Mouse (Mus musculus): ENCODE measurements around the gene Map3k10.

The Map3k10 gene

DNA sequence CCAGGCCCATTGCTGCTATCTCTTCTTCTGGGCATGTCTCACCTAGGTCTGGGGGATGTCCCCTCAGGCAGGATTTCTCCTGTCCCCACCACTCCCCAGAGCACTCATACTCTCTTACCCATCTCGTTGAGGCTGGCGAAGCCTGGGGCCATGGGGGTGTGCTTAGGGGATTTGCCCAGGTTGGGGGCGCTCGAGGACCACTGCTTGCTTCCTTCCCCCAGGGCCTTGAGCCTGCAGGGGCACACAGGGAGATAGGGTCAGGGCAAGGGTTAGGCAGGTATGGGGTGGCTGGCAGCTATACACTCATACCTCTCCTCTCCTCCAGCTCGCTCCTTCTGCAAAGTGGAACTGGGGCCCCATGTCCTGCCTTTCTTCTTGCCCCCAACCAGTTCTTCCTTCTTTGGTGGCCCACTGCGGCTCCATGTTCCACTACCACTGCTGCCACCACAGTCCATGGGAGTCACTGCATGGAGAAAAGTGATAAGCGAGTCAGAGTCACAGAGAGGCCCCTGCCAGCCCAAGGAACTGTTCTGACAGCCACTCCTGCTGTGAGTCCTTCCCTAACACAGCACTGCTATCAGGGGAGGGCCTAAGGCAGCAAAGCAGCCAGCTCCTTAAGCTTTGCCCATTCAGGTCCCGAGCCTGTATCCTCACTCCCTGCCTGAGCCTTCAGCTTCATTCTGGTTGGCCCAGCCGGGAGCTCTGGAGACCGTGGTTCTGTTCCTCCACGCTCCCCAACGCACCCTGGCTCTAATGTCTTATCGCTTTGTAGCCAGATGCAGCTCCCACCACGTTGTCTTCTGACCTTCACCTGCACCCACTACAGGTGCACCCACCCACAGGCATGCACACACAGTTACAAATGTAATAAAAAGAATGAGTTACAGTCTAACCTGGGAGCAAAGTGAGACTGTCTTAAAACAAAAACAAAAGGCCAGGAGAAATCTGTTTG is 15.4 kb downstream of the Map3k10 start:
- Histone ChIP-seq H3K9me3 (ENCODE audit: low read length) (no peaks in the 10 kb centered on the region), H3K4me1 (replicated peaks; ENCODE audit: low read depth, low read length) (peaks cover 46% of the 10 kb centered on the region), H3K36me3 (ENCODE audit: insufficient read depth, low read length) (0 out of 2 replicates have a peak, but pooled peaks cover 2% of the 10 kb centered on the region), H3K4me3 (replicated peaks; ENCODE audit: low read length) (peak overlapping the region; percentile 72), H3K27me3 (ENCODE audit: insufficient read depth, low read length) (peaks cover 79% of the 10 kb centered on the region)
- no peak for TF ChIP-seq CTCF (conservative IDR thresholded peaks at IDR 0.05; ENCODE audit: low read length)

DNA sequence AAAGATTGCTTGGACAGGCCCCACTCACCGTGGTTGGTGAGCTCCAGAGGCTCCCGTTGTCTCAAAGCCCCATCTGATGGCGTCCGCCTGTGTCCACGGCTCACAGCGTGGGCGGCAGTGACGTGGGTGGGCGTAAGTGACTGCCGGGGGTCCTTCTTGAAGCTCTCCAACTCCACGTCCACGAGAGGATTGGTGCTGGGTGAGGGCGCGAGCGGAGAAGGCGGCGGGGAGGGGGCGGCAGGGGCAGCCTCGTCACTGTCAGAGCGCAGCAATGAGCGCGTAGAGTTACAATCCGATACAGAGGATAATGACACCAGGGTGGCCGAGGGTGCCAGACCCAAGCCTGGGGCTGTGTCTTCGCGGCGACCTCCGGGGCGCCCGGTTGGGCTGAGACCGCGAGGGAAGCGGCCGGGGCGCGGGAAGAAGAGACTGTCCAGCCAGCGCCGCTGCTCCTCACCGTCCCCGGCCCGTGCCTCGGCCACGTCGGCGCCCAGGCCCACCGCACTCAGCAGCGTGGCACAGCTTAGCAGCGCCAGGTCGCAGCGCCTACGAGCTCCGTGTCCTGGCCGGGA is 16.5 kb downstream of the Map3k10 start:
- Histone ChIP-seq H3K4me3 (replicated peaks; ENCODE audit: low read length) (peak overlapping the region; percentile 72), H3K4me1 (replicated peaks; ENCODE audit: low read depth, low read length) (peaks cover 45% of the 10 kb centered on the region), H3K36me3 (ENCODE audit: insufficient read depth, low read length) (0 out of 2 replicates have a peak, but pooled peaks cover 2% of the 10 kb centered on the region), H3K9me3 (ENCODE audit: low read length) (no peaks in the 10 kb centered on the region), H3K27me3 (ENCODE audit: insufficient read depth, low read length) (peaks cover 75% of the 10 kb centered on the region)
- no peak for TF ChIP-seq POU5F1 (IDR thresholded peaks at IDR 0.05; ENCODE audit: borderline replicate concordance, low read length)
- TF ChIP-seq CTCF (conservative IDR thresholded peaks at IDR 0.05; ENCODE audit: low read length), result no peak
- no peak for TF ChIP-seq NANOG (IDR thresholded peaks at IDR 0.05; ENCODE audit: borderline replicate concordance, low read length)

DNA sequence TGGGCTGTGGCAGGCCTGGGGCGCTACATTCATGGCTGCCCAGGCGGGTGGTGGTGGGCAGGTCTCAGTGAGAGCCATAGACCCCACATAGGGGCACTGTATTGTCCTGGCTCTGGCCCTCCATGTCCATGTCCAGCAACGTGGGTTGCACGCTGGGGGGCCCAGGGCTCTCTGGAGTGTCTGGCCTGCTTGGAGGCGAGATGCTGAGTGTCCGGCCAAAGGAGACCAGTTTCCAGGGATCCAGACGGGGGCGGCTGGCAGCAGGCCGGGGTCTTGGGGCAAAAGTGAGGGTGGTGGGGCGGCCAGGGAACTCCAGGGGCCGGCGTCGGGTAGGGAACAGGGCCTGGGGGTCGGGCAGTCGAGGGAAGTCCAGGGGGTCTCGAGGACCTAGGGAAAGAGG is 17.8 kb downstream of the Map3k10 start:
- Histone ChIP-seq H3K9me3 (ENCODE audit: low read length) (no peaks in the 10 kb centered on the region), H3K27me3 (ENCODE audit: insufficient read depth, low read length) (peaks cover 70% of the 10 kb centered on the region), H3K4me1 (replicated peaks; ENCODE audit: low read depth, low read length) (peaks cover 48% of the 10 kb centered on the region), H3K36me3 (ENCODE audit: insufficient read depth, low read length) (no peaks in the 10 kb centered on the region), H3K4me3 (replicated peaks; ENCODE audit: low read length) (no peak overlapping the region)
- TF ChIP-seq NANOG (IDR thresholded peaks at IDR 0.05; ENCODE audit: borderline replicate concordance, low read length), result no peak
- no peak for TF ChIP-seq CTCF (conservative IDR thresholded peaks at IDR 0.05; ENCODE audit: low read length)
- no peak for TF ChIP-seq POU5F1 (IDR thresholded peaks at IDR 0.05; ENCODE audit: borderline replicate concordance, low read length)

GRCm38 (mm10) chr7:27655545-27655944 is 18.9 kb downstream of the Map3k10 start:
- no peaks in the 10 kb centered on the region for H3K9me3 ChIP-seq (ENCODE audit: low read length)
- H3K27me3 ChIP-seq (ENCODE audit: insufficient read depth, low read length), result peaks cover 67% of the 10 kb centered on the region

GRCm38 (mm10) chr7:27654607-27655276 is 19.7 kb downstream of the Map3k10 start:
- Histone ChIP-seq H3K4me3 (replicated peaks; ENCODE audit: low read length) (peak overlapping the region; percentile 79), H3K36me3 (ENCODE audit: insufficient read depth, low read length) (no peaks in the 10 kb centered on the region), H3K4me1 (replicated peaks; ENCODE audit: low read depth, low read length) (peaks cover 62% of the 10 kb centered on the region), H3K9me3 (ENCODE audit: low read length) (no peaks in the 10 kb centered on the region), H3K27me3 (ENCODE audit: insufficient read depth, low read length) (peaks cover 65% of the 10 kb centered on the region)
- peak; percentile 92 for TF ChIP-seq CTCF (conservative IDR thresholded peaks at IDR 0.05; ENCODE audit: low read length)
- no peak for TF ChIP-seq NANOG (IDR thresholded peaks at IDR 0.05; ENCODE audit: borderline replicate concordance, low read length)

More at GRCm38 (mm10) chr7:27655545-27655944, 18.9 kb downstream of the Map3k10 start:
- TF ChIP-seq CTCF (conservative IDR thresholded peaks at IDR 0.05; ENCODE audit: low read length) (no peak), NANOG (IDR thresholded peaks at IDR 0.05; ENCODE audit: borderline replicate concordance, low read length) (no peak), POU5F1 (IDR thresholded peaks at IDR 0.05; ENCODE audit: borderline replicate concordance, low read length) (no peak)
- Histone ChIP-seq H3K4me1 (replicated peaks; ENCODE audit: low read depth, low read length) (peaks cover 54% of the 10 kb centered on the region), H3K36me3 (ENCODE audit: insufficient read depth, low read length) (no peaks in the 10 kb centered on the region), H3K4me3 (replicated peaks; ENCODE audit: low read length) (no peak overlapping the region)

- no peaks in the 10 kb centered on the region for H3K36me3 ChIP-seq (ENCODE audit: insufficient read depth, low read length)
- peaks cover 57% of the 10 kb centered on the region for H3K4me1 ChIP-seq (replicated peaks; ENCODE audit: low read depth, low read length)
- H3K9me3 ChIP-seq (ENCODE audit: low read length), result no peaks in the 10 kb centered on the region
- TF ChIP-seq NANOG (IDR thresholded peaks at IDR 0.05; ENCODE audit: borderline replicate concordance, low read length), result no peak
- no peak for TF ChIP-seq POU5F1 (IDR thresholded peaks at IDR 0.05; ENCODE audit: borderline replicate concordance, low read length)
- TF ChIP-seq CTCF (conservative IDR thresholded peaks at IDR 0.05; ENCODE audit: low read length), result no peak
- H3K4me3 ChIP-seq (replicated peaks; ENCODE audit: low read length), result peak within 1 kb of the TSS; percentile 79
- H3K27me3 ChIP-seq (ENCODE audit: insufficient read depth, low read length), result peaks cover 57% of the 10 kb centered on the region
Observed at GRCm38 (mm10) chr7:27653681-27654437, 20.5 kb downstream of the Map3k10 start, which contains the start of gene Ttc9b. Gene Ttc9b (plus strand): TSS chr7:27653915.

DNA sequence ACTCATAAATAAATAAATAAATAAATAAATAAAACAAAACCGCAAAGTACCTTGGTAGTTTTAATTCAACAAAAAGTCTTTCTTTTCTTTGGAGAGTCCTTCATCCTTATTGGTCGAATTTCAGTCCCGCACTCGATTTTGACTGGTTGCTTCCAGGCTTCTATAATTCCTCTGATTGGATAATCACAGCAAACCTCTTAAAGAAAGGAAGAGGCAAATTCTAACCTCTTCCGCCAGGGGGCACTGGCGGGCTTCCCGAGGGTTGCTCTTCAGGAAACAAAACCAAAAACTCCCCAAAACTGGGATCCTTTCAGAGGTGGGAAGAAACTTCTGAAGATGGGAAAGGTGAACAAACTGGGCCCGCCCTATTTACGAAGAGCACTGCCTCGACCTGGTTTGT is 23.4 kb downstream of the Map3k10 start:
- peaks cover 29% of the 10 kb centered on the region for H3K27me3 ChIP-seq (ENCODE audit: insufficient read depth, low read length)
- H3K4me3 ChIP-seq (replicated peaks; ENCODE audit: low read length), result peak overlapping the region; percentile 62; the same call in 1 of the 2 replicates
- TF ChIP-seq POU5F1 (IDR thresholded peaks at IDR 0.05; ENCODE audit: borderline replicate concordance, low read length) (no peak), CTCF (conservative IDR thresholded peaks at IDR 0.05; ENCODE audit: low read length) (peak; percentile 90), NANOG (IDR thresholded peaks at IDR 0.05; ENCODE audit: borderline replicate concordance, low read length) (no peak)
- no peaks in the 10 kb centered on the region for H3K9me3 ChIP-seq (ENCODE audit: low read length)
- no peaks in the 10 kb centered on the region for H3K36me3 ChIP-seq (ENCODE audit: insufficient read depth, low read length)
- peaks cover 61% of the 10 kb centered on the region for H3K4me1 ChIP-seq (replicated peaks; ENCODE audit: low read depth, low read length)

All from E14TG2a.4 (cell line).